Mouse (Mus musculus): ENCODE measurements around the gene Atf6b.
A peak's percentile ranks its signal among the peaks of the same experiment; 100 is the strongest.

The Atf6b gene

DNA sequence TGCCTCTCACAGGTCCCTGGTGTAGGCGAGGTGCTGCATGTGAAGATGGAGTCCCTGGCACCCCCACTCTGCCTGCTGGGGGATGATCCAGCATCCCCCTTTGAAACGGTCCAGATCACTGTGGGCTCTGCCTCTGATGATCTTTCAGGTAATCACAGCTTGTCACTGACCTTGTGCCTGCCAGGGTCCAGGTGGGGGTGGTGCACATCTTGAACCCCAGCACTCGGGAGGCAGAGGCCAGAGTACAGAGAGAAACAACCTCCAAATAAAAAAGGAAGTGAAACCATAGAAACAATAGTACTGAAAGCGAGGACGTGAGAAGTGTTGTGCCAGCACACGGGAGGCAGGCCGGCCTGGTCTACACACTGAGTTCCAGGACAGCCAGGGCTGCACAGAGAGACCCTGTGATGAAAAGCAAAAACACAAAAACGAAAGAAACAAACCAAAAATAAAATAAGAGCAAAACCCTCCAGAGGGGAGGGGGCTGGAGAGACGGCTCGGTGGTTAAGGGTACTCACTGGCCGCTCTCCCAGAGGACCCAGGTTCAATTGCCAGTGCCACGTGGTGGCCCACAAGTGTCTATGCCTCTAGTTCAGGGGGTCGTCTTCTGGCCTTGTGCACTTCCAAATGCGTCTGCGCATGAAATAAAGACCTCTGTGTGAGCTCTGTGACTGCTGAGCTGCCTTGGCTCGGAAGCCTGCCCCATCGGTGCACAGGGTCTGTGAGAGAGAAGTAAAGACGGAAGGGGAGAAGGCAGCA is 2.3 kb downstream of the Atf6b start:
- DNase-seq, result no peak

DNA sequence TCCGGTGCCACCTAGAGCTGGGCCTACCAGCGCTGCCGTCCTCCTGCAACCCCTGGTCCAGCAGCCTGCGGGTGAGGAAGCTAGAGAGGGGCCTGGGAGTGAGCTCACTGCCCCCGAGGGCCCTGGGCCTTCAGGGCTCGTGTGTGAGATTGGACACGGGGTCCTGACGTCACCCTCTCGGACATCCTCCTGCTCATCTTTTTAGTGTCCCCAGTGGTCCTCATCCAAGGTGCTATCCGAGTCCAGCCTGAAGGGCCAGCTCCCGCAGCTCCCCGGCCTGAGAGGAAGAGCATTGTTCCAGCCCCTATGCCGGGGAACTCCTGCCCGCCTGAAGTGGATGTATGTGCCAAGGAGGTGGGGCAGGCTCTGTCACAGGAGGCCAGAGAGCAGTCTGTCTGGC is 3.8 kb downstream of the Atf6b start:
- no peak for DNase-seq

DNA sequence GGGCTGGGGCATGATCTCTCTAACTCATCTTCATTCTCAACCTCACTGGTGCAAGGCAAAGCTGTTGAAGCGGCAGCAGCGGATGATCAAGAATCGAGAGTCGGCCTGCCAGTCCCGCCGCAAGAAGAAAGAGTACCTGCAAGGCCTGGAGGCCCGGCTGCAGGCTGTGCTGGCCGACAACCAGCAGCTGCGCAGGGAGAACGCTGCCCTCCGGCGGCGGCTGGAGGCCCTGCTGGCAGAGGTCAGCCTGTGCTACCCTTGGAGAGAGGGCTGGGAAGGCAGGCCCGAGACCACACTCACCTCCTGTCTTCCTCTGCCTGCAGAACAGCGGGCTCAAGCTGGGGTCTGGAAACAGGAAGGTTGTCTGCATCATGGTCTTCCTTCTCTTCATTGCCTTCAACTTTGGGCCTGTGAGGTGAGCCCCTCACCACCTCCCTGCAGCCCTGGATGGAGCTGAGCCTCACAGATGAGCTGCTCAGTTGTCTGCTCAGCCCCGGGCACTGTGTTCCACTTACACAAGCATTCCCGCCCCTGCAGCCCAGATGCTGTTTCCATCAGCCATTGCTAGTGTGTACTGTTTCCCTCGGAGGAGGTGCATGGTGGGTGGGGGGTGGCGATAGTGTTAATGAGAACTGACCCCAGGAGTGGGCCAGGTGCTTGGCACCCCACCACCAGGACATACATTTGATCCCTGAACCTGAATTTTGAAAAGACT is 4.7 kb downstream of the Atf6b start:
- peak; percentile 56 to 84 for DNase-seq

DNA sequence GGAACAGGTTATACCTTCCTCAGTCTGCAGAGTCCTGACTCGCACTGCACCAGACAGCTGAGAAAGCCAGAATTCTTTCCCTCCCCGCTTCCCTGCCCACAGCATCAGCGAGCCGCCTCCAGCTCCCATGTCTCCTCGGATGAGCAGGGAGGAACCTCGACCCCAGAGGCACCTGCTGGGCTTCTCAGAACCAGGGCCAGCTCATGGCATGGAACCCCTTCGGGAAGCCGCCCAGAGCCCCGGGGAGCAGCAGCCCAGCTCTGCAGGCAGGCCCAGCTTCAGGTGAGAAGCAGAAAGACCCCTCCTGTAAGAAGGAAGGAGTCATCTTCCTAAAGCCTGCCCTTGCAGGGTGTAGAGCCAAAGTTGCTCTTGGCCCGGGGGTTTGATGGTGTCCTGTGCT is 5.6 kb downstream of the Atf6b start:
- DNase-seq, result no peak

DNA sequence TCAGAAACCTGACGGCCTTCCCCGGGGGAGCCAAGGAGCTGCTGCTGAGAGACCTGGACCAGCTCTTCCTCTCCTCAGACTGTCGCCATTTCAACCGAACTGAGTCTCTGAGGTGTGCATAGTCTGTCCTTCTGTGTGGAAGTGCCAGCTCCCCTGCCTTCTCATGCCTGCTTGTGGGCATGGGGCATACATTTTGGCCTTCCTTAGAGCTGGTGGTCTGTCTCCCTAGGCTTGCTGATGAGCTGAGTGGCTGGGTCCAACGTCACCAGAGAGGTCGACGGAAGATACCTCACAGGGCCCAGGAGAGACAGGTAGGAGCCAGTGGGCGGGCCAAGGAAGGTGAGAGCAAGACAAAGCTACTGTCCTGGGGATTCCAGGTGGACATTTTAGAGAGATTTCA is 6.0 kb downstream of the Atf6b start:
- DNase-seq, result no peak

DNA sequence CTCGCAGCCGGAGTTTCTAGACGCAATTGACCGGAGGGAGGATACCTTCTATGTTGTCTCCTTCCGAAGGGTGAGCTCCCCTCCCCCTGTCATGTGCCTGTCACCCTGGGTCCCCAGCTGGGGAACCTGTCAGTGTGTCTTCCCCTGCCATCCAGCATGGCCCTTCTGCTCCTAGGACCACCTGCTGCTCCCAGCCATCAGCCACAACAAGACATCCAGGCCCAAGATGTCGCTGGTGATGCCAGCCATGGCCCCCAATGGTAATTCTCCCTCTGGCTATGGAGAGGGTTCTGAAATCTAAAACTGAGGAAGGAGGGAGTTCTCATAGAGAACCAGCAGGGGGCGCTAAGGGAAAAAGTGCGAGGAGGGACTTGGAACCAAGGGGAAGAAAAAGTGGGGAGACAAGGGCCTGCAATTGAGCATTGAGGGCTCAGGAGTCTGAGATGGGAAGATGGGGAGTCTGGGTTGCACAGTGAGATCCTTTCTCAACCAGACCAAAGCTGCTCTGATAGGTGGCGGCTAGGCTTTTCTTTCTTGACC is 6.9 kb downstream of the Atf6b start:
- peak; percentile 41 to 80 for DNase-seq

DNA sequence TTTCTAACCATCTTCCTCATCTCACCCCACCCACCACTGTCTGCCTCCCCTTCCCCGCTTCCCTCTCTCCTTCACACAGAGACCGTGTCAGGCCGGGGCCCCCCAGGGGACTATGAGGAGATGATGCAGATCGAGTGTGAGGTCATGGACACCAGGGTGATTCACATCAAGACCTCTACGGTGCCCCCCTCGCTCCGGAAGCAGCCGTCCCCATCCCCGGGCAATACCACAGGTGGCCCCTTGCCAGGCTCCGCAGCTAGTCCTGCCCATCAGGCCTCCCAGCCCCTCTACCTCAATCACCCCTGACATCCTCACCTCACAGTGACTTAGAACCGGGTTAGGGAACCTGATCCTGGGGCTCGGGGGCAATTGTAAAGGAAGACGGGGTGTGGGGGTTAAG is 7.4 kb downstream of the Atf6b start:
- DNase-seq, result no peak

DNA sequence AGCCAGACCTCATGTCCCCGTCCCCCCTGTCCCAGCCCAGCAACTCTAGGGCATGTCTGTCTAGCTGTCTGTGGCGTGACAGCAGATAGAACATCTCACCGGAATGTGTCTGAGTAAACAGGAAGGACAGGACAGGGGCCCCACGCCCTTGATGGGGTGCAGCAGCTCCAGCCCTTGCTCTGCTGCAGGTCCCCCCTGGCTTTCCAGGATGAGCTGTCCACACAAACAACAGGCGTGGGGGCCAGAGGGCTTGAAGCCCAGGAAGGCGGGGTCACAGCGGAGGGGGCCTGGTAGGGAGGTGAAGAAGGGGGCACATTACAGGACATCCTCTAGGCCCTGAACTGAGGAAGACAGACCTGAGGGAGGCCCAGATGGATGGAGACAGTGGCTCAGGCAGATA is 8.2 kb downstream of the Atf6b start:
- DNase-seq, result peak; percentile 78 to 87

DNA sequence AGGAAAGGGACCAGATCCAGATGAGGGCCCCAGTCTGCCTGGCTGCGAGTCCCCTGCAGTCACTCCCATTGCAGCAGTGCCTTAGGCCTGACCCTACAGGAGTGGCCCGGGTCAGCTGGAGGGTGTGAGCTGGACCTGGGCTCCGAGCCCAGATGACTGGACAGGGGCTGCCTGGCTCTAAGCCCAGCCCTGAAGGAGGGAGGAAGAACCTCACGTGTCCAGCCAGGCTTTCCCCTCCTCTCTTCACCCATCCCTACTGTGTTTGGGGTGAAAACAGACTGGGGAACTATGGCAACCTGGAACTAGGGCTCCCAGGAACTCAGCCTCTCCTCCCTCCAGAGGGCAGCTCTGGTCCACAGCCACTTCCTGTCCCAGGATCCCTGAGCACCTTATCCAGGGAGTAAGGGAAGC is 8.6 kb downstream of the Atf6b start:
- DNase-seq, result peak; percentile 92 to 93

DNA sequence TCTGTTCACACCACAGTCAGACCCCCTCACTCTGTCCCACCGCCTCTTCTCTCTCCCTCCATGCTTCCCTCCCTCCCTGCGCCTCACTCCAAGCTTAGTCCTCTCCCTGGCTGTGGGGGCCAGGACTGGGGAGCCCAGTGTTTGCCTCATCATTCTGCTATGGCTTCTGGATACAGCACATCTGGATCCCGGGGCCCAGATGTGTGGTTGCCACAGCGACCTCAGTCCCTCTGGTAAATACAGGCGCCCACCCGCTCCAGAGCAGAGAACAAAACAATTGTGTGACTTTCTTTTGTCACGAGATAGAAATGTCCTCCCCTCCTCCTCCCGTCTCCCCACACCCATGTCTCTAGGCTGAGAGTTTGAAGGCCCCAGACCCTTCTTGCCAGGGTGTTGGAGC is 9.7 kb downstream of the Atf6b start:
- no peak for DNase-seq

DNA sequence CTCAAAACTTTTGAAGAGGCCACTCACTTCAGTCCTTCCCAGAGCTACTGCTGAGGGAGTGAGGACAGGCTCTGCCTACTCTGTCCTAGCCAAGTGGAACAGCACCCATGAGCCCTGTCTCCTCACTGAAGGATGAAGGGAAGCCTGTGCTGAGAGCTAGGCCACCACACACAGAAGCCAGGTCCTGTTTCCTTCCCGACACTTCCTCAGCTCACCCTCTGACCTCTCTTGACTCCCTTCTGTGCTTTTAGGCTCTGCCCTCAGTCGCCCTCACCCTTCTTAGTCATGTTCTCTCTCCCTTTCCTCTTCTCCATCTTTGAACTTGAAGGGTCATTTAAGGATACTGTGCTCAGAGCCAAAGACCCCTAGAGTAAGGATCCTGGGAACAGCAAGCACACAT is 10.3 kb downstream of the Atf6b start:
- no peak for DNase-seq

DNA sequence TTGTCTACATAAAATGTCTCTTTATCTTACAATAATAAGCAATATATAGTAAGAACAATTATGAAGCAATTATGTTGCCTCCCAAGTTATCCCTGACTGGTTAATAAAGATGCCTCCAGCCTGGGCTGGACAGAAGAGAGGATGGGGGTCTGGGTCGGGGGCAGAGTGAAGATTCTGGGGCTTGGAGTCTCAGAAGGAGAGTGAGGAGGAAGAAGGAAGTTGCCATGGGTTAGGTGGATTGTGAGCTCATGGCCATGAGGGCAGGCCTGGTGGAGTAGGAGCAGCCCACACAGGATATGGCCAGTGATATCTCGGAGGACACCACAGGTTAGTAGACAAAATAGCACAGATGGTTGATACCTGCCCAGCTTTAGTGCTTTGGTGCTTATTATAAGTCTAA is 11.2 kb downstream of the Atf6b start:
- no peak for DNase-seq

DNA sequence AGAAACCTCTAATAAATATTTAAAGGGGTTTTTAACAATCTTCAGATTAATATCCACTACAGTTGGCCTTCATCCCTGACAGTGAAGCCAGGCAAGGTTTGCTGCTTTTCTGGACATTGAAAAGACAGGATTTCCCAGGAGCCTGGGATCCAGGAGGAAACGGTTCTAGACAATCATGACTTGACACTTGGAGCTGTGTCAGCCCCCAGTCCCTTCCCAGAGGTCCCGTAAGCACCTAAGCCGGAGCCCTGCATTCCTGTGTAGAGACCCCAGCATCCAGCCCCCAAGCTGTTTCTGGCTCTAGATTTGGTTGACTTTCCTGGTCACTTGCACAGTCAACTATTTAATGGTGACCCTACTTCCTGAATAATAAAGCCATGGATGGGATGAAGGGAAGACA is 11.6 kb downstream of the Atf6b start:
- no peak for DNase-seq

DNA sequence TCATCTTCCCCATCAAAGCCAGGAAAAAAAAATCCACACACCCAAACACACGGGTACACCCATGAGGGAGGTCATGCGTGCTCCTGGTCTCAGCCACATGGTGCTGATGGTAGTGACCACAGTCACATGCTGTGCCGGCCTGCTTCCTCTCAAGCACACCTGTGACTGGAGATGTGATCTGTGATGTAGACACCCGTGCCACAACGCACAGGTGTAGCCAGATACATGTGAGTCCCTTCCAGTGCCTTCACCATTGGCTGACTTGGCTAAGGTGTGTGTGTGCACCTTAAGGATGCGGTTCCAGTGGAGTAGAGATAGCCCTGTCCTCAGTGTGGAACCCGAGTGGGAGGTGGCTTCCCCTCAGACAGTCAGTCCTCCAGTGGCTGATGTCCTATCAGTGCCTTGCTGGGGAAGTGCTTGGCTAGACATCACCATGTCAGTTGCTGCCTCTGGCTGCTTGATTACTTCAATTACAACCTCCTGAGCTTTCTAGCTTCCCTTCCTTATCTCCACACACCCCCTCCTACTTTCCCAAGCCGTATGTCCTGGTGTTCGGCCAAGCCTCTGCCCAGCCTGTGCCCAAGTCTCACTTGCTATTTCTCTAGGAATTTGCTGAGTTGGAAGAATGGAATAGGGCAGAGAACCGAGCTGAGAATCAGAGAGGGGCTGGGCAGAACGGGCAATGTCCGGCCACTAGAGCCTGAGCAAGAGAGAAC is 12.4 kb downstream of the Atf6b start:
- DNase-seq, result peak; percentile 41 to 43

DNA sequence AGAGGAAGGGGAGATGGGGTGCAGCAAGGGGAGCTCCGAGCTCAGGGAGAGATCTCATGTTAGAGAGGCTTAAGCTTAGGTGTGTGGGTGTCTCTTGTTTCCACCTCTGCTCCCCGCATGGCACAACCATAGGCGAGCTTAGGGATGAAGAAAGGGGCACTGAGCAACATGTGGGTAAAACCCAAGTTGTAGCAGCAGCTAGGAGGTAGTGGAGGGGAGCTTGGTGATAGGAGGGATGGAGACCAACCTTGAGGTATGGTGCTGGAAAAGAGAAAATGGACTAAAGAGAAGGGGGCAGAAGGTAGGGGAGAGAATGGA is 12.9 kb downstream of the Atf6b start:
- DNase-seq, result no peak

DNA sequence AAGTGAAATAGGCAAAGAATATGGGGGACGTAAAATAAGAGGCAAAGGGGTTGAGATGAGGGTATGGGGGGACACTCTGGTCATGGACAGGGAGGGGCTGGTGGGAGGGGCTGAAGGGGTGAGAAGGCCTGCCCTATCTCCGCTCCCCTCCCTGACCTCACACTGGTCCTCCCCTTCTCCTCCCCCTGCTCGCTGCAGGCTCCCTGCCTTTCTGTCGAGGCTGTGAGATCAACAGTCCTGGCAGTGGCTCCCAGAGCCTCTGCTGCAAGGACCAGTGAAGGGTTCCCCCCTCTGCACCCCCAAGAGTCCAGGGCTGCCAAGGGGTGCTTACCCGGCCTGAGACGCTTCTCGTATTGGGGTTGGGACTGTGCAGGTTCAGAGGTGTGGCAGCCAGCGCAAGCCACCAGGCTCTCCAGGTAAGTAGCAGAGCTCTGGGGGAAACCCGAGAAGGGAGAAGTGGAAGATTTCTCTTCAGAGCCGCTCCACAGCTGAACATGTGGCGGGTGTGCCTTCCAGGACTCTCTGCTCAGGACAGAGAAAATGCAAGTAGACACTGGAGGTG is 13.4 kb downstream of the Atf6b start:
- no peak for DNase-seq

DNA sequence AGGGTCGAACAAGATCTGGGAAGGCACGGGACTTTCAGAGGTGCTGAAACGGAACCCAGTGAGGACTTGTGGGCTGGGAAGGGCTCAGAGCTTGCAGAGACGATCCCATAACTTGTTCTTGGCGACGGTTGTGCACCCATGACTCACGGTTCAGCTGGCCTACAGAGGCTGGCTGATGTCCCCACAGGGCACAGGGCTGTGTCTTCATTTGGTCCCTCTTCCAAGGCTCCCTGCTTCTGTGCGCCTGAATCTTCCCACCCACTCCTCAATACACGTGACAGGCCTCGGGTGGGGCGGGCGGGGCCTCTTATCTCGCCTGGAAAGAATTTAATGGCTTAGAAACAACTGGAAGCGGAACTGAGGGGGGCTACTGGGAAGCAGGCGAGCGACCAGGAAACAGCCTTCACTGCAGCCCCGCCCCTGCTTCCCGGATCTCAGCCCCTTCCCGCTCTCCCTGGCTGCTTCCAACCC is 14.2 kb downstream of the Atf6b start:
- peak; percentile 82 to 88 for DNase-seq

DNA sequence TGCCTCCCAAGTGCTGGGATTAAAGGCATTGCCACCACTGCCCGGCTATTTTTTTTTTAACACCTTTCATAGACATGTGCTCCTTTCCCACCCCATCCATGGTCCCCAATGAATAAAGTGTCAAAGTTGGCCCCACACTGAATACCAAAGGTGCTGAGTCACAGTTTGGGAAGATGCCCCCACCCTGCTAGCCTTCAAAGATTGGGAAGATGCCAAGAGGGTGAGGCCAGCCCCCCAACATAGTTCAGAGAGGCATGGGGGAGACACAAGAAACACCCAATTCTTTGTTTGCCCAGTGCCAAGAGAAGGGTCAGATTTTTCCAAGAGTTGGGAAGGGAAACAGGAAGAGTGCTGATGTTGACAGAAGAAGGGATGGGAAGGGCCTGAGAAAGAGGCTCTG is 15.5 kb downstream of the Atf6b start:
- no peak for DNase-seq

DNA sequence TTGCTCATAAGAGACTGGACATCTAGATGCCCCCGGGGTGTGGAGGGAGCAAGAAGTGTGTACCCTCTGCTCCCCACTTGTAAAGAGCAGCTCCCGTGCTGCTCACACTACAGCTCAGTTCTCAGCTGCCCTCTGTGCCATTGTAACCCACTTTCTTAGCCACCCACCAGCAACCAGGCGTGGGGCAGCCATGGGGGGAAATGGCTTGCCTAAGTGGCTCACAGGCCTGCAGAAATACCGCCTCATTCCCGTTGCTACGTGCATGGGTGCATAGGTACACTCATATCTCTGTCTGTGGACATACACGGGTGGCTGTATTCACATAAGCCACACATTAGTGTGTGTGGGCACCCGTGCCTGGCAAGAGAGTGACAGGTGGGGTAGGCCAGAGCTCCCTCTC is 16.0 kb downstream of the Atf6b start:
- no peak for DNase-seq

DNA sequence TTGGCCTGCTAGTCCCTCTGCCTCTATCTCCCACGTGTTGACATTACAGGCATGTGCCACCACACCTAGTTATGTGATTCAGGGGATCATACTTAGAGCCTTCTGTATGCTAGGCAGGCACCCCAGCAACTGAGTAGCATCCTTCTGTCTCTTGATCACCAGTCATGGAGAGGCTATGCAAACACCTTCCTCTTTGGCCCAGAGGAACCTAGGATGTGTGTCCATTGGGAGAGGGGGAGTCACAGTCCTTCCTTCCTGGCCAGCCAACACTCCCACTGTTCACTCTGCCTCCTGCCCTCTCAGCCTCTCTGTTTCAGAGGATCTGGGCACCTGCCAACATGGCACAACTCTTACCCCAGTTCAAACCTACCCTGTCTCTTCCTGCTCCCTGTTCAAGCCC is 16.6 kb downstream of the Atf6b start:
- no peak for DNase-seq

DNA sequence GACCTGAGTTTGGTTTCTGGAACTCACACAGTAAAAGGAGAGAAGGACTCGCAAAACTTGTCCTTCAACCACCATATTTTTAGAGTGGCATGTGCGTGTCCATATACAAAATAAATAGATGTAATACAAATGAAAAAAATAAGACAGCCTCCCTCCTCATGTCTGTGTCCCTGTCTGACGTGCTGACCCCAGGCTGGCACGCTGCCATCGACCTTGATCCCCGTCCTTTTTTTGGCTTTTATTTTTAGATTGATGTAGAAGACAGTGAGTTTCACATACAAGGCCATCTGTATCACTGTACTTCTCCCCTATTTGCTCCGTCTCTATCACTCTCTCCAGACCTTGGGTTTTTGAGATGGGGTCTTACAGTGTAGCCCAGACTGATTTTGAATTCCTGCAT is 17.5 kb downstream of the Atf6b start:
- no peak for DNase-seq

DNA sequence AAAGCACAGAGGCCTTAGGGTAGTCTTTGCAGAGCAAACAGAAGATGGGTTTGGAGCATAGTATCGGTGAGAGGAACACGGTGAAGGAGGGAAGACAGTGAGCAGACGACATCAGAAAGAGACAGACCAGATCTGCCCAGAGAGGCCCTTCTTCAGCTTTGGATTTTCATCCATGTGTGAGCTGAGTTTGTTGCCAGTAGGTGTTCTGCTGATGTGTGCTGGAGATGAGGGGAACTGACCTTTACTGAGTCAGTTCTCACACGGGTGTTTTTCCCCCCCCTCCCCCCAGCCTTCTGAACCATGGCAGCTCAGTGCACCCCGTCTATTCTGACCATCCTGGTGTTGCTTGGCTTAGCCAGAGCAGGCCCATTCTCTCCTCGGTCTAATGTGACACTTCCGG is 23.3 kb downstream of the Atf6b start, which contains the start of gene Tnxb:
Tnxb (plus strand) TSS at position 301 of the 400 bp plus-strand sequence.
- DNase-seq, result no peak

Data from kidney, postnatal 36 days (tissue).